Mouse (Mus musculus) activated CD4-positive, CD25-positive, alpha-beta regulatory T cell, adult 4 months (primary cell): ENCODE measurements at regions not wholly inside any gene's neighbourhood (a gene's known extent, or its start where the extent isn't known, plus 50 kb on each side); places are given as distances from the start of the nearest gene placed in this dataset.
"Not testable (repeated sequence)": the region's sequence is repeated elsewhere in the genome, so short reads cannot be mapped to it uniquely, and the experiment has no call there.

Source experiments
- ATAC-seq: one replicate; pipeline ENCODE4 v1.8.0; 2017

DNA sequence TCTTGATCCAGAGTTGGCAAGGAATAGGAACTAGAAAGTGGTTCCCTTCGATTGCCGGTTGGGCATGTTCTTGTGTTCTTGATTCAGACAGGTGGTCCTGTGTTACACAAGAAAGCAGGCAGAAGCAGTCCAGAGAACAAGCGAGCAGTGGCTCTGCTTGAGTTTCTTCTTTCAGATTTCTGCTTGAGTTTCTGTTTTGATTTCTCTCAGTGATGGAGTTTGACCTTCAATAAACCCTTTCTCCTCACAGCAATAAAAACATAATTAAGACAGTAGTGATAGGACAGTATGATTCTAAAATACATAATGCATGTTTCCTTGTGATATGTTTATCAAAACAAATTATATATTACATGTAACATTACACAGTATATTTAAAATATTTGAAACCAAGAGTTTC lies 59.1 kb downstream of the Klf6 start:
- ATAC-seq: no peak

DNA sequence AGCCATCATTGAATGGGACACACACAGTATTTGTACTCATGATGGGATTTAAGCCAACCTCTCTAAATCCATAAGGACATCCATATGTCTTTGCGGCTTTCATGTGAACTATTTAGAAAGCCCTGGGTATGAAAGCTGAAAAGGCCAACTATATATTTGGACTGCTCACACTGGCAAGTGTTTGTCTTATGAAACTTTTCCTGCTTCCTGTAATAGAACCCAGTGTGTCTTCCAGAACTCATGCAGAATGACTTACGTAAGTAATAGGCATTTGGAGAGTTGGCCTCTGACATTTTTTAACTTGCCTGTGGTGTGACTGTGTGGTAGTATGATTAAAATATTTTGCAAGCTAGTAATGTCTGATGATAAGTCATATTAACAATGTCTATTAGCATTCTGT lies 70.2 kb downstream of the Klf6 start:
- no peak for ATAC-seq

DNA sequence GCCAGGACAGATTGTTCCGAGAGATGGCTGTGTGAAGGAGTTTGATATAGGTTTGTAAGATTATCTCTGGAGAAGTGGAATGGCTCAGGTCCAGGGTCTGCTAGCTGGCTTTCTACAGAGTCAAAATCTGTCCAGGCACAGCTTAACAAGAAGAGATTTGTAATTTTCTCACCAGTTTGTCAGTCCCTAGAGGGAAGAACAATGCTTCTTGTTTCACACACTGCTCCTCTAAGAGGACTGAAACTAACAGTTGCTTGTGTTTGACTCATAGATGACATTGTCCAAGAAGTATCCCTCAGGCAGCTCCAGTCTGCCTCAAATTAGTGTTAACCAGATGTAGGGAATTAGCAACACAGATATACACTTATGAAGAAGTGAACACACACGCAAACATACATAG lies 76.2 kb downstream of the Klf6 start:
- ATAC-seq: no peak

DNA sequence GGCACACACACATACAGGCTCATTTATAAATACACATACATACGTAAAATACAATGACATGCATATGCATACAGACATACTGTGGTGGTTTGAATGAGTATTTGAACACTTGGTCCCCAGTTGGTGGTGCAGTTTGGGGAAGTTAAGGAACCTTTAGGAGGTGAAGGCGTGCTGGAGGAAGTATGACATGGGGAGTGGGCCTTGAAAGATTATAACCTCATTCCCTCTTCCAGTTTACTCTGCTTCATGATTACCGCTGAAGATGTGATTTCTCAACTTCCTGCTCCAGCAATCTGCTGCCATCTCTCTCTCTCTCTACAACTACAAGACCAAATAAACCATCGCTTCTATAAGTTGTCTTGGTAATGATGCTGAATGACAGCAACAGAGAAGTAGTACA lies 76.7 kb downstream of the Klf6 start:
- ATAC-seq: no peak

DNA sequence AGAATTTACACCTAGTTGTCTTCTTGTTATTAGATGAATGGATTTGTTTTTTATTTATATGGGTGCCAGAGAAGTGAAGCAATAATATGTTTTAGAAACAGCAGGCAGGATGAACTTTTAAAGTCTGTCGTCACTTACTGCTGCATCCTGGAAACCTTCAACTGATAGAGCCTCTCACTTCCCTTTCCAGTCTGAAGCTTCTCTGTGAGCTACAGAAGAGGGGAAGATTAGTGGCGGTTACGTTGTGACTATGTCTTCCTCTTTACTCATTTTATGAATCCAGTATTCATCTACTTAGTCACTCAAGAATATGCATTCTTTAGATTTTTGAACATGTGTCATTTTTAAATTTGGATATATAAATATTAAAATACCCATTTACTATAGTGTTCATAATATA lies 78.1 kb downstream of the Klf6 start:
- ATAC-seq: no peak

DNA sequence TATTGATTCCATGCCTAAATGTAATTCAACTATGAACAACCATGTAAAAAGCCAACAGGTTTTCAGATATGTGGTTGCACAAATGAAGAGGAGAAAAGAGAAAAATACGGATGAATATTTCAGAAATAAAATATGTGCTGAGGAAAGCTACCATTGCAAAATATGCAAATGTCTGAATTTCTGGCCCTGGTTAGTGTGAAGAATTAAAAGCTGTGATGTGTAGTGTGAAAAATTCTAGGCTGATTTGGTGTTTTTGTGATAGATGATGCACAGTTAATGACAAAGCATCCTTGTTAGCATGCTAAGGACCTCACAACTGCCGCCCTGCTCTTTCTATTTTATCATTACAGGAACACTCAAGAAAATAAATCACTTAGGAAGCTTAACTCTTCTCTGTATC lies 91.6 kb downstream of the Klf6 start:
- ATAC-seq: no peak

DNA sequence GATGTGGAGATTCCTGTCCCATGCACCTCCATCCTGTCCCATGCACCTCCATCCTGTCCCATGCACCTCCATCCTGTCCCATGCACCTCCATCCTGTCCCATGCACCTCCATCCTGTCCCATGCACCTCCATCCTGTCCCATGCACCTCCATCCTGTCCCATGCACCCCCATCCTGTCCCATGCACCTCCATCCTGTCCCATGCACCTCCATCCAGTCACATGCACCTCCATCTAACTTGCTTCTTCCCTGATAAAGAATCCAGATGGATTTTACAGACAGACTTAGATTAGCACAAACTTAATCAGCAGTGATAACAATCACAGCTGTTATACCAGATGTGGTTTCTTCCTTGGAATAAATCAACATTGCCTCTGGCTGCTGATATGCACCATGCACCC lies 93.8 kb downstream of the Klf6 start:
- not testable (repeated sequence) for ATAC-seq

DNA sequence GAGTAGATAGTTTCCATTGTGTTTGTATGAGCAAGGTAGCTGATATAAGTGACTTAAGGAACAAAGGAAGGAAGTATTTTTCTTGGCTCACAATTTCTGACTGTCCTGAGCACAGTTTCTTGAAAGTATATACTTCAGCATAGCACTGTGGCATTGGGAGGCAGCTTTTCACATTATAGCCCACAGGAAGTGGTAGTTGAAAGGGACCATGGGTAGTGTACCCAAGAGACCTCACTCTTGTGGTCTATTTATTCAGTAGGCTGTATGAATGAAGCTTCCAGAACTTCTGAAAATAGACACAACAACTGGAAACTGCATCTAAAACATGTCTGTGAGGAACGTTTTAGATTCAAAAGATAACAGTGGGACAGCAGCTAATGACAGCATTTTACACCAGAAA lies 94.9 kb downstream of the Klf6 start:
- peak; percentile 49 for ATAC-seq

DNA sequence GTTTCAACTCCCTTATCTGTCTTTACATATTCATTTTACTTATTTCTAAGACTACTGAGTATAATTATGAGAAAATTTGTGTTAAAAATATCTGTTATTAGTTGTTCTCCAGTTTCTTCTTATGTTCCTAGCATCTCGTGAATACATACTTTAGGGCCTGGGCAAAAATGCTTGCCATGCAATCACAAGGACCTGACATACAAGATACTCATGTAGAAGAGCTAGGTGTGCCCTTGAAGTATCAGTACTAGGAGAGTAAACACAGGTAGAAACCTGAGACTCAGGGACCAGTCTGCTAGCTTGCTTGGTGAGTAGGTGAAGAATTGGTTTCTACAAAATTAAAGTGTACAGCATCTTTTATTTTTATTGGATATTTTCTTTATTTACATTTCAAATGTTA lies 101.7 kb downstream of the Klf6 start:
- ATAC-seq: no peak

DNA sequence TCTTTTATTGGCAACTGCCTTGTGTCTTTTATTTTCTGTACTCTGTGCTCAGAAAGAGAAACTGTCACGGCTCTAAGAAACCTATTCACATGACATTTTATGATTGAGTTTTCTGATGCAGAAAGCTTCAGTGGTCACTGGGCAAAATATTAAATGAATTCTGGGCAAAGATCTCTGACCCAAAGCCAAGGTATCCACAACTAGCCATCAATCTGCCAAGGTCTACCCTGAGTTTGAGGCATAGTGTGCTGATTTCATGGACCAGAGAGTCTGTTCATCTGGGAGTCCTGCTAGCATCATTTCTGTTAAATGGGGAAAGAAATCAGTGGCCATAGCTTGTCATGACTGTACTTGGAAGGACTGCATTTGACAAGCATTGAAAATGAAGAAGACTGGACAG lies 103.3 kb downstream of the Klf6 start:
- ATAC-seq: no peak

DNA sequence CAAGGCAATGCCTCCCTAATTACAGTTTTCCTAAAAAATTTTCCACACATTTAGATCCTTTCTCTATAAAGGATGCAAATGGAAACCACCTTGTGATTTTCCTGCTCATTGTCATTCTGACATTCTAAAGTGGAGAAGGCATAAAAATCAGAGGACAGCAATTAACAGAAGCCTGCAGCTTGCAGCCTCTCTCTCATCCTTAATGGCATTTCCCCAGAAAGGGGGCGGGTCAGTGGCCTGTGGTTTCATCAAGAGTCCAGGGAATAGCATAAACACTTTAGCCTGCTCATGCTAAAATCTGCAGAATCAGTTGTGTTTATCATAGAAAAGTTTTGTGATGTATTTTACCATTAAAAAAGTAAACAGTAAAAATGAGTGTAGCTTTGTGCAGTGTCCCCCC lies 117.3 kb downstream of the Klf6 start:
- no peak for ATAC-seq

DNA sequence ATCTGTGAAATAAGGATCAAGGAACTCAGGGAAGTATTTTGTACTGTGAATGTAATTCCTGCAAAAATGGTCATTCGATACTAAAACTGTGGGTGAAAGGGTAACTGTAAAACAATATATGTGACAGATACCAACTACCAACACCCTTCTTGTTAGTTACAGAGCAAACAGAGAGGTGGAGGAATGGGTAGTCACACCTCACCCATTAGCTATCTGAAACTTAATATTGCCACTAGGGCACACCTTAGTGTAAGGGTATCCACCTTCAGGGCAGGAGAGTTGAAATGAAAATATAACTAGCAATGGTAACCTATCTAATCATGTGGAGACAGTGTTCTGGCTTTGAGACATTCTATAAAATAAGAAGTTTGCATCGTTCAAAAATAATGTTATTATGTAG lies 126.2 kb downstream of the Klf6 start:
- no peak for ATAC-seq

DNA sequence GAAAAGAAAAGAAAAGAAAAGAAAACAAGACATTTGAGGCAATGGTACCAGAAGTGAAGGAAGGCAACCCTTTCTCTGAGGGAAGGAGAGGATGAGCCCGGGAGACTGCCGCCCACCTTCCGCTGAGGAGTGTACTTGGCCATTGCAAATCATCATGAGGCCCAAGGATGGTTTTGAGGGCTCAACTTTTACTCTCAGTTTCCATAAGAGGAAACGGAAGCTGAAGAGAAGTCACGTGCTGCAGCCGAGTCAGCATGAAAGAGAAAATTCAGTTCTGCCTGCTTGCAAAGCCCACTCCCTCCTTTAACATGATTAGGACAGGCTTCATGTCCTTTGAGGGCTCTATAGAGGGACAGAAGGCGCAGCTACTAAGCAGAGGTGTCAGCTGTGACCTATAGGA lies 127.1 kb downstream of the Klf6 start:
- no peak for ATAC-seq

DNA sequence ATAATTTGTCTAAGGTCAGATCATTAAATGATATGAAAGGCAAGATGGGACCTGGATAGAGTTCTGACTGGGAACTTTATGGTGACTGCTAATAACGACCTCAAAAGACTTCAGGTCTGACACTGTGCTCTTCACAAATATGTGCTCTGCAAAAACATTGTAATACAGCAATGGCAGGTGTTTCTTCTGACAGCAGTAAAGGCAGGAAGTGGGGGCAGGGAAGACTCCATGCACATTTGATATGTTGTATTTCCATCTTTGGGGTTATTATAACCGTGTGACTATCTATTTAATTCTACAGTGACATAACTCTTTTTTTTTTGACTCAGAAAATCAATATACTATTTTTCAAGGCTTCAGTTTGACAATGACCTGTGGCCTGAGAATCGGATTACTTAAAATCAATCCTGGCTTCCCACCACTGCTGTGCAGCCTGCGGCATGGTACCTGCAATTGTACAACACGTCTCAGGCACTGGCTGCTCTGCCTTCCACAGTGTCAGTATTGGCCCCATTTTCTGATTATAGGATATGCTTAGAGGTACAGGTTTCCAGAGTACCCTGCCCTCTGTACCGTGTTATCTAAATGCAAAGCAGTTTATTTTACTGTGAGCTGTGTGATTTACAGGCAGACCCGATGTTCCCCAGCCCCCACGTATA lies 139.4 kb downstream of the Klf6 start:
- peak; percentile 61 for ATAC-seq

DNA sequence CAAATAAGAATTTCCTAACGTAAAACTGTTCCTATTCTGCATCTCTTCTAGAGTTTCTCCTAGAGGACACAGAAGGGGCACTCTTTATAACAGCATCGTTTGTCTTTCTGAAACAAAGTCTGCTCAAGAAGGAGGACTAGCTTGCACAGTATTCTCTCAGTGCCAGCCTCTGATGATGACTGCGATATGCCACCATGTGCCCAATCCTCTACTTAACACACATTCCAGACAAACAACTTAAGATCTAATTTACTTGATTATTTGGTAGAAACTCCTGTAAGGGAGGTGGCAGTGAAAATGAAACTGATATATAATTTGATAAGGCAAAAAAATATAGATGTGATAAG lies 139.9 kb downstream of the Klf6 start:
- no peak for ATAC-seq

DNA sequence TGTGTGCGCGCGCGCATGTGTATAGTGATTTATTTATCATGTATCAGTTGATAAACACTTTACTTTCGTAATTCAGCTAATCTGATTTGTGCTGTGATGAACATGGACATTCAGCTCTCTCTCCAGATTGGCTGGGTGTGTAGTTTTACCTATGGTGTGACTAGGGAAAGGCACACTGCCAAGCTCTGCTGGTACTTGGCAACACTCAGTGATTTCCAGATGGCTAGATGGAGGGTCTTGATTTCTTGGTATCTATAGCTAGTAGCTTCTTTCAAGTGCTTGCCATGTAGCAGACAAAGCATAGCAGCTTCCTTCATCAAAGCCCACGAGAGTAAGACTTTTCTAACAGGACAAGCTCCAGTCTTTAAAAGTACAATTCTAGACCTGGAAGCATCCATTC lies 144.6 kb downstream of the Klf6 start:
- ATAC-seq: no peak

DNA sequence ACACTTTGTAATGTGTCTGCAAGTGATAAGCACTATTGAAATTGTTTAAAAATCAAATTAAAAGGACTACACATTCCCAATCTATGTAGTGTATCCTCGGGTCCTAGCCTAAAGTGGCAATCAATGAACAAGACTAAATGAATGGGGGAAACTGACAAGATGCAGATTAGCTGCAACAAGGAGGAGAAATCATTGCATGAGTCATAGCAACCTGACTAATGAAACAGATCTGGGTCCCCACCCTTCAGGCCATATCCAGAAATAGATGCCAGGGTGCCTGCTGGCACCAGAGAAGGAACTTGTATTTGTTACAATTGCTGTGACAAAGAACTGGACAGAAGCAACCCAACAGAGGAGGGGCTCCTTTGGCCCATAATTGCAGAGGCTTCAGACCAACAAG lies 148.4 kb downstream of the Klf6 start:
- ATAC-seq: no peak

DNA sequence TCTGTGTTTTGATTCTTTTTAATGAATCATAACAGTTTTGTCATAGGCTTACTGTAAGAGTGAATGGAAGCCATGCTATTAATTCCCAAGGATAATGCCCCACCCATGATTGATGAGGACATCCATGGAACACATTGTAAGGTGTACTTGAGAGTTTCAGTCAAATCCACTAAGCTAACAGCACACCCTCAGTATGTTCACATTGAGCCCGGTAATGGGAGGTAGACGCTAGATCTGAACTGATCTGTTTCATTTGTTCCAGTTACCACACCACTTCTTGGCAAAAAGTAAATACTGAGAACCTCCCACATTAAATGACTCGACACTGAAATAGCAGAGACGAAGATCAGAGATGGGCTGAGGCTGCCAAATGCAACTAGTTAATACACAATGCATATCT lies 165.9 kb downstream of the Klf6 start:
- ATAC-seq: no peak

DNA sequence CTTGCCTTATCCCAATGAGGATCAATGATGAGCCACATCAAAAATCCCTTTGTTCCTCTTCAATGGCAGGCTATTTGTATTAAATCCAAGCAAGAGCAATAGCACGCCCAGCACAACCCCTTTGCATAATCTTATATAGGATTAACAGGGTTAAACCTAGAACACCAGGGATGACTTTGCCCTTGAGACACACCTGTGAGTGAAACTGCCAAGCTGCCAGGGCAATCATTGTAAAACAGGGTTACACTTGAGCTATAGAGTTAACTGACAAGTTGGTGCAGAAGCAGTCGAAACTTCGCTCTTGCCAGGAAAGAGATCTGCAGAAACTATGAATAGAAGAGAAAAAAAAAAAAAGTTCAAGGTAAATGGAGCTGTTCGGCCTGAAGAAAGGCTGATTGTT lies 167.6 kb downstream of the Klf6 start:
- no peak for ATAC-seq

DNA sequence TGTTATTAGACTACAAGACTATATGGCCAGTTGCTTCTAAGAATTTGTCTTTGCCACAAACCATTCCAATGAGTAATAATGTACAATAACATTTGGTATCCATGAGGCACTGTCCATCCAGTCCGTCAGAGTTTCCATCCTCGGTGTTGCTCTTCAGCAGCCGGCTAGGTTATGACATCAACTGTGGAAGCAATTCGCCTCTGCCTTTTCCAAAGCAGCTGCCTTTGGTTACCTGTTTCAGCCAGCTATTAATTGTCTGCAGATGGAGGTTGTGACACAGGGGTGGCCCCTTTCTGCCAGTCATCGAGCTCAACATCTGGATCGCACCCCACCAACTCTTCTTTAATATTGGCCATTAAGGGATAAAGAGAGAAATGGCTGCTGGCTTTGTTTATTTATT lies 168.2 kb downstream of the Klf6 start:
- no peak for ATAC-seq

DNA sequence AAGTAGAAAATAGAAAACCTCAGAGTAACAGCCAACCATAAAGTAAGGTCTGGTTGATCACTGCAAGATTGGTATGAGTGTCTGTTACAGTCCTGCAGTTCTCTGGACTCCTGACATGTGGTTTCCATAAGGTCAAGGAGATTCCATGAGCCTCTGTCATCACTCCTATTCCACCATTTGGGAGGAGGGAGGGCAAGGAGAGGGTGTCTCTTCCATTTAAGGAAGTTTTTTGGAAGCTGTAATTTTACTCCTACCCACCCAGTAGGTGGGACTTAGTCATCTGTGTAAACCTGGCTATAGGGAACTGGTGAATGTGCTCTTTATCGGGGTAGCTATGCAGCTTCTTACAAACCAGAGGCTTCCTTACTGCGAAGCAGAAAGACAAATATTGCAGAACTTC lies 168.8 kb downstream of the Klf6 start:
- no peak for ATAC-seq

DNA sequence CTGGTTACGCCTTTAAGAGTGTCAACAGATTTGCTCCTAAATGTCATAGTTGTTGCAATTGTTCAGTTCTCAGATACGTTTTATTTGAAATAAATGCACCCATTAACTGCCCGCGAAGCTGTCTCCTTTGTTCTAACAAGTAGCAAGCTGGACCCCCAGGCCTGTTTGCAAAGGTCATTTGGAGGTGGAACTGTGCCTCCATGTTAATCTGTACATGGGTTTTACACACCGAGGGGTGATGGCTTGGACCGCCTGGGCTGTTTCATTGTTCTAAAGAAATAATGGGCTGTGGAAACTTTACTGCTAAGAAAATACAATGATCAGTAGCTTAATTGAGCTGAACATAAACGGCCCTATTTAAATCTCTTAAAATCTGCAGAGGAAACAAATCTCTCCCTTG lies 178.8 kb downstream of the Klf6 start:
- no peak for ATAC-seq

DNA sequence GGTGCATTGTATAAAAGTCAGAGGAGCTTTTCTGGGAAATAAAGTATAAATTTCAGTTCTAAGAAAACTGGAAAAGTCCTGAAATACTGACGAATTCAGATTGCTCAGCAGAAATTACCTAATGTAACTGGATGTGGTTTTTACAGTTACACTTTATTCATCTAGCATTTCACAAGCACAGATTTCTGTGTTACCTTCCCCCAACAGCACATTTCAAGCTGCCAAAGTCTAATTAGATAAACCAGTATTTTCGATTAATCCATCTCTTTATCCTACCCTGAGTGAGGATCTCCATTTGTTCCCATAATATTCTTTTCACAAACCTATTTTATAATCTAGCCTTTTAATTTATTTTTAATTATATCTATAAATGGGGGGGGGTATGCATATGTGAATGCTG lies 179.4 kb downstream of the Klf6 start:
- no peak for ATAC-seq

DNA sequence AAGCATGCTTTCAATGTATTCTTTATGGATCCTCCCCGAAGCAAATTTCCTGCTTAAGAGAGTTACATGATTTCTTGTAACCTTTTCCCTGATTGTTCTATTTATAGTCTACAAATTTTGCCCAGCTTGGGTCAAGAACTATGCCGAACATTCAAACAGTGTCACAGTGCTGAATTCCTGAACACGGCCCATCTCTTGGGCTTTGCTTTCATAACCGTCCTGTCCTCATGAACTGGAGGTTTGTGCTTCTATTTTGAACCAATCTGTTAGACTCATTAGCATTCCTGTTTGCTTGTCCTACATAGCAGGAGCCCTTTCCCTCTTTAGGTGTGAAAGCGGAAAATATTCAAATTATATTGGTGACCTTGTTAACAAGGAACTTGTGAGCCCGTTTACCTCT lies 181.2 kb downstream of the Klf6 start:
- ATAC-seq: no peak

DNA sequence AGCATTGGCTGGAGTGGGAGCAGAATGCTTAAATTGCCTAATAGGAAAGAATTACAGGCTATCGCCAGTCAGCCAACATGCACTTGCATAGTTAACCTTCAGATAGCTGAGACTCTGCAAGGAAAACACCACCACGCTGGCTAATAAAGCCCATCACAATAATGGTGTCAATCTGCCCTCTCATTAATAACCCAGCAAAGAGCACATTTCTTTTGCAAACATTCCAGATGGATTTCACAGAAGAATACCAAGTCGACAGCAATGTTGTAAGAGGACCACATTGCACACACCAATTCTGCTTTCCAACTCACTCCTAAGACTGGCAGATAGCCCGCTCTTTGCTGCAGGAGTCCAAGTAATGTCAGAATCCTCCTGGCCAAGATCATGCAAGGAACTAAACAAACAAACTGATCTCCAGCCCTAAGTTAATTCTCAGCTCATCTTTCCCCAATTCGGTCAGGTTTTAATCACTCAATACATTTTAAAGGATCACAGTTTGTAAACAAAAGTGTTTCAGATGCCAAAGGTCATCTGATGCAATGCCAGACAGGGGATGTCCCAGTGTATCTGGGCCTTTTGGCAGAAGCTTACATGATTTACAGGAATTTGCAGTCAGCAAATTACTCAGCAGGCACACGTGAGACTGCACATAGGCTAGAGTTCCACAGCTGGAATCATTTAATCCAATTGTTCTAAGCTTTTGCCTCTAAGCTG lies 198.4 kb downstream of the Klf6 start:
- no peak for ATAC-seq
